Mouse (Mus musculus): ENCODE results near the gene Il5. TPM values are rescaled to one million over a fixed set of nuclear protein-coding genes. Genes with fewer than 3 reads are reported as not detected.
"Not testable (repeated sequence)": the region's sequence is repeated elsewhere in the genome, so short reads cannot be mapped to it uniquely, and the experiment has no call there.

The Il5 gene
- total RNA-seq, 2 experiments from 2014 or later, result not detected

DNA sequence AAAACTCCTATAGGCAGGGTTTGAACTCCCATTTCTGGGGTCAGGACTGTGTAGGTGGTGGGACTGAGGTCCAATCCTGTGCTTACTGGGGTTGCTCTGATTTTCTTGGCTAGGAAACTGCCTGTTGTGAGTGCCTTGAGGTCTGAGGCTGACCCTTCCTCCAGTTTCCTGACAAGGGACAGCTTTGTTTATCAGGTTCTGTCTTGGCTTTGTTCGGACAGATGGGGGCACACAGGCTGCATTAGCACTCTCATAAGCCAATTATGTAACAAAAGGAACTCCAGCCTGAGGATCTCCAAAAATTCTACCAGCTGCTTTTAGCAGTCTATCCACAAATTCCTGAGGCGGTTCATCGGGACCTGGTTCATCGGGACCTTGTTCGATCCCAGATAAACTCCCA is 21.8 kb downstream of the Il5 start:
- no peak for DNase-seq (ENCODE audit: low spot score in 2 of 2)

DNA sequence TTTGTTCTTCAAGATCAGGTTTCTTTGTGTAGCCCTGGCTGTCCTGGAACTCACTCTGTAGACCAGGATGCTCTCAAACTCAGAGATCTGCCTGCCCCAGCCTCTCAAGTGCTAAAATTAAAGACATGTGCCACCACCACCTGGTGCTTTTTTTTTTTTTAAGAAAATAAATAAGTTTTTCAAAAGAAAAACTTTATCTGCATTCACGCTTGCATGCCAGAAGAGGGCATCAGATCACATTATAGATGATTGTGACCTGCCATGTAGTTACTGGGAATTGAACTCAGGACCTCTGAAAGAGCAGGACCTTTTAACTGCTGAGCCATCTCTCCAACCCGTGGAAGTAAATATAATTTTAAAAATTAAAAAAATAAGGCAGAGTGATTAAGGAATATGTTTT is 24.7 kb downstream of the Il5 start:
- no peak for DNase-seq (ENCODE audit: low spot score in 2 of 2)

DNA sequence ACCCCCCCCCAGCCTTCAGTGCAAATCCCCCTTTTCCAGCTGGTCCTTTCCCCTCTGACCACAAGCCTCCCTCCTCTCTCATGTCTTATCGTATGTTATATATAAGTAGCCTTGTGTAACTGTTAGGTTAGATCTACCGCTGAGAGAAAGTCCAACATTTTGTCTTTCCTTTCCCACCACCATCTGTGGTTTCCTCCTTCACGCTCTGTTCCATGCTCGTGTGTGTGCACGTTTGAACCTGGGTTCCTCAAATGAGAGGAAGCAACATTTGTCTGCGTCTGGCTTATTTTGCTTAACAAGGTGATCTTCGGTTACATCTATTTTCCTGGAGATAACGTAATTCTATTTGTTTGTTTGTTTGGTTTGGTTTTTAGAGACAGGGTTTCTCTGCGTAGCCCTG is 27.4 kb downstream of the Il5 start:
- no peak for DNase-seq (ENCODE audit: low spot score in 2 of 2)

DNA sequence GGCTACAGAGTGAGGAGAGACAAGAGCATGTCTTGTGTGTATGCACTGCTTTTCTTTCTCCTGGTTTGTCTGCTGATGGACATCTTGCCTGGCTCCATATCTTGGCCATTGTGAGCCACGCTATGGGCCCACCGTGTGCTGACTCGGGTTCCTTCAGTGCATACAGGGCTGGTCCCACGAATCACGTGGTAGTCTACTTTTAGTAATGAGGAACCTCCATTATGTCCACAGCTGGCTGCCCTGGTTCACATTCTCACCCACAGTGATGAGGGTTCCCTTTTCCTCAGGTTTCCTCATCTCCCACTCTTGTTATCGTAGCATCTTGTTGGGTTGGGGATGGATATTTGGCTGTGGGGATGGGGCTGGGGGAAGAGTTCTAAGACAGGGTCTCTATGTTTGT is 28.0 kb downstream of the Il5 start:
- no peak for DNase-seq (ENCODE audit: low spot score in 2 of 2)

DNA sequence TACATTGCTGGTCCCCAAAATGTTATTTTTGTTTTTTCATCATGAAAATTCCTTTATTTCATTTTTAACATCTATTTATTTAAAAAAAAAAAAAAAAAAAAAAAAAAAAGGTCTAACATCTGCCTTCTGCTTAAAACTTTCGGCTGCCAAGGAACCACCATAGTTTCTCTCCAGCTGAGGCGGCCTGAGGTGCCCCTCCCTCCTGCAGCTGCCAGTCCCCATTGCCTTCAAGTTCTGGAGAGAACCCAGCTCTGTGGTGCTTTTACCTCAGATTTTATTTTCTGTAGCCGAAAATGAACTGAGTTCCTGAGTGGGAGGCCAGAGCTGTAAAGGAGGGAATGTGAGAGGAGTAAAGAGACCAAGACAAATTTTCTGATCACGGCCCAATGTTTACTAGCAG is 28.7 kb downstream of the Il5 start:
- no peak for DNase-seq (ENCODE audit: low spot score in 2 of 2)

DNA sequence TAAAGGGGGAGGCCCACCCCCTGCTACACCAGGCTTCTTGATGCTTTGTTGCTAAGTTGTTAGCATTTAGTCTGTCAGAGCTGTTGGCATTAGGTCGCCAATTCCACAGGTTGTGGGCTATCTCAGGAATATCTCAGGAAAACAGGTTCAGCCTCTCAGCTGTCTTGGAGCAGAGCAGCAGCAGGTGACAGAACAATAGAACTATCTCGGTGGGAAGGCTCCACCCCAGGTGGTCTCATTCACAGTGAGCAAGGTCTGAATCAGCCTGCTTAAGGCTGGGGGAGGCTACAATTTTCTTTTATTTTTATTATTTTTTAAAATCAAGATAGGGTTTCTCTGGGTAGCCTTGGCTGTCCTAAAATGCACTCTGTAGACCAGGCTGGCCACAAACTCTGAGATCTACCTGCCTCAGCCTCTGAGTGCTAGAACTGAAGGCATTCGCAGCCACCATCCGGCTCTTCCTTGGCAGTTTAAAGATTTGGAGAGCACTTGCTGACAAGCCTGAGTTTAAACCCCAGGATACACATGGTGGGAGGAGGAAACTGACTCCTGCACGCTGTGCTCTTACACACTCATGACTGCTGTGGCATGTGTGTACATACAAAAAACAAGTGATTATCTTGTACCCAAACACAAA is 29.2 kb downstream of the Il5 start:
- no peak for DNase-seq (ENCODE audit: low spot score in 2 of 2)

DNA sequence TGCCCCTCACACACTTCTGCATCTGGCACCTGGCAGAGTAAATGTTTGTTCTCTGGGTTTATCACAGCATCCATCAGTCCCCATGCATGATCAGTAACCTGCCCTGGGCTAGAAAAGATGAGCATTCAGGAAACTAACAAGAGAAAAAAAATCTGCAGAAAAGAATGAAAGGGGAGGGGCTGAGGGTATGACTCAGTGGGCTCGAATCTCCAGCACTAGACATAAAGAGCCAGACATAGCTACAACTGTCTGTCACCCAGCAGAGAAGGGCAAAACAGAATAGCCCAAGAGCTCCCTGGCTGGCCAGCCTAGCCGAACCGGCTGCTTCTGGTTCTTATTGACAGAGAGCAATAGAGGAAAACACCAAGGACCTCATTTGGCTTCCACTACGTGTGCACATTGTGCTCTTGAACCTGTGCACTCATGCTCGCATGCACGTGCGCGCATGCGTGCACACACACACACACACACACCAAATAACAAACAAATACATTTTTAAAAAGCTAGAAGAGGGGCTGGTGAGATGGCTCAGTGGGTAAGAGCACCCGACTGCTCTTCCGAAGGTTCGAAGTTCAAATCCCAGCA is 34.5 kb downstream of the Il5 start:
- no peak for DNase-seq (ENCODE audit: low spot score in 2 of 2)

DNA sequence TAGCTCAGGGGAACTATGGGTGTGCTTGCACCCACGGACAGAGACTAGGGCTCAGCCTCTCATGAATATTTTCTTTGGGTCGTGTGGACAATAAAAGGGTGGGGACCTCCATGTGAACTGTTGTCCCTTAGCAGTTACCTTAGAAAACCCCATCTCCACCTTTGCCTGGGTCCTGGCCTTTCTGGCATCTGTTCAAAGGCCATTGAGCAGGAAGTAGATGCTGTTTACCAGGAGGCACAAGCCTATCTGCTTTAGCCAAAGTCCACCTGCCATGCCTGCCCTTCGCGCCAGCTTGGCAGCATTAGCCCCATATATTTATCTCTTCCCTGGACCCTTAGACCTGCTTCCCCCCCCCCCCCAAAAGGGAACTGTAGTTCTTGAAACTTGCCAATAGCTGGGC is 37.0 kb downstream of the Il5 start:
- DNase-seq (ENCODE audit: low spot score in 2 of 2), result no peak

DNA sequence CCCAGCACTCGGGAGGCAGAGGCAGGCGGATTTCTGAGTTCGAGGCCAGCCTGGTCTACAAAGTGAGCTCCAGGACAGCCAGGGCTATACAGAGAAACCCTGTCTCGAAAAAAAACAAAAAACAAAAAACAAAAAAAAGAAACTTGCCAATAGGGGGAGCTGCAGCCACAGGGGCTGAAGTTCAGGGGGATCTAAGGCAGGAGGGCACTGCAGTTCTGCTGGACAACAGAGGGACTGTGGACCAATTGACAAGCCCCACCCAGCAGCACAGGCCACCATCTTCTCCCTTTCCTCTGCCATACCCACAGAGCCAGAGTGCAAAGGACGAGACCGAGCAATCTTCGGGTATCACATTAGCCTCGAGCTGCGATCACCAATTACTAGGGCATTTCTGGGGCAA is 37.4 kb downstream of the Il5 start:
- not testable (repeated sequence) for DNase-seq (ENCODE audit: low spot score in 2 of 2)

DNA sequence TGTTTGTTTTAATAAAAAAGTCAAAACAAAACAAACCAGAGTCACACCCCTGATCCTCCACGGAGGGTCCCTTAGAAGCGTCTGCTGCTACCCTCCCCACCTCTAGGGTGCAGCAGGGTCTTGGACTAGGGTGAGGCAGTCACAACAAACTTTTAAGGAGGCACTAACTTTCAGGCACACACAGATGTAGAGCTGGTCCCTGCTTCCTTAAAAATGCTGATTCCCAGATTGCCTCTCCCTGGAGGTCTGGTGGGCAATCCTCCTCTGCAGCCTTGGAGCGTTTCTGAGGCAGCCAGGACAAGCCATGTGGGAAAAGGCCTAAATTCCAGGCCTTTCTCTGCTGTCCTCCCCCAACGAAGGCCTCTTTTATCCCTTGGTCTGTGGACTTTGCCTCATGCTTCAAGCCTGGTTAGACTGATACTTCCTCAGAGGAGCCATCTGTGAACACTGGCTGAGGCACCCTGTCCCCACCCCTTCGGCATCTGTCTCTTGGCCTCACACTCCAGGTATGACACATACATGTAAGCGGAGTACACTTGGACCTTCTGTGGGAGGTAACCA is 38.3 kb downstream of the Il5 start:
- DNase-seq (ENCODE audit: low spot score in 2 of 2), result no peak

DNA sequence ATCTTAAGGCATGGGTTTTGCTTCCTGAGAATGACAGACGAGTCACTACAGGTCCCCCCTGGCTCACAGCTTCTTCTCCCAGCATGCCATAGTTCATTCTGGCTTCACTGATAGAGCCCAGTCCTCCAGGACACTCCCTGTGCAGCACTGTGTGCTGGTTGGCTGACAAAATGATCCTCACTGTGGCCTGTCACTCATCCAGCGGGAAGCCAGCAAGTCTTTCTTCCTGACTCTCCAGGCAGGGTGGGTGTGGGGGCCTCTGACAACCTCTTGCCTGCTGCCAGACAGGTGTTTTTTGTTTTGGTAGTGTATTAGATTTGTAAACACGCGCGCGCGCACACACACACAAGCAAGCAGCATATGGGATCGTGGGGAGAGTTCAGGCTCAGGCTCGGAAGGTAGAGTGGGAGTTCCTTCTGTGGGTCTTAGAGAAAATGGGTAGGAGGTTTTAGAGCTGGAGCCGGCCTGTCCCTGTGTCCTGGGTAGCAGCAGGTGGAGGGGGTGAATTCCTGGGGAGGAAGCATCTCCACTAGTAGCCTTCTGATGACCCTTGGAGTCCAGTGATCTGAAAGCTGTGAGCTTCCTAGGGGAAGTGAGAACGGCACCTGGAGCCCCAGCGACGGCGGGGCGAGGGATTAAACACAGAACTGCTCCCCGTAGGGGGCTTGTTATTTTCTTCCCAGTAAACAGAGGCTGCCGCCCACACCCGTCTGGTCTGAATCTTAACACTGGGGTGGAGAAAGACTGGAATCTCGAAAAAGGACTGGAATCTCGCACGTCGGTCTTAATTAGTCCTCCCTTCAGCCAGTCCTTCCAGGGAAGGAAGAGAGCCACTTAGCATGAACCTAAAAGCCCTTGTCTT is 39.2 kb downstream of the Il5 start:
- DNase-seq (ENCODE audit: low spot score in 2 of 2), result no peak

DNA sequence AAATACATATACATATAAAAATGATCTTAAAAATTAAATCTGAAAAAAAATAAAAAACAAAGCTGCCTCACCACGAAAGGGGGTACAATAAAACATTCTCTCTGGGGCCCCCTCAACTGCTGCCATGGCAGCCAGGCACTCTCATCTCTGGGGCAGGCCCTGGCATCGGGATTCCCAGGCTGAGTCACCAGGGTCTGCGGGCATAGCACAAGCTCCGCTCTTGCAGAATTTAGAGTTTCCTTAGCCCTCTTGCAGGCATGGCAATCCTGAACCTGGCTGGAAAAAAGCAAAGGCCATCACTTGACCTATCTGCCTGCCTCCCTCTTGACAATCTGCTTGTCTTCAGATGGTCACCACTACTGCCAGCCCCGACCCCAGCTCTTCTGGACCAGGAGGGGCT is 40.7 kb downstream of the Il5 start:
- DNase-seq (ENCODE audit: low spot score in 2 of 2), result no peak

DNA sequence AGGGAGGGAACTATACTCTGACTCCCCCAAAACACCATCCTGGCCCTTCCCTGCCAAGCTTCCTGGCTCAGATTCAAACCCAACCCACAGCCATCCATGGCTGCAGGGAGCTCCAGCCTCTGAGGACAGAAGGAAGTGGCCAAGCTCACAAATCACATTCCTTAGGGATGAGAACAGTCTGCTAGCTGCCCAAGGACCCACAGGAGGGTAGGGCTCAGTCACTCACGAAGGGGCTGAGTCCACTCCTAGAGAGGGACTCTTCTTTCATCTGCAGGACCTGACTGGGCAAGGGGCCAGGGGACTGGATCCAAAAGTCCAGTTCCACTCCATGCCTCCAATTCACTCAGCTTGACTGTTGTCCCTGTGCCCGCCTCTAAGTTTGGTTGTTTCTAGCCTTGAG is 41.2 kb downstream of the Il5 start:
- peak in 1 of 2 experiments; percentile 36 for DNase-seq (ENCODE audit: low spot score in 2 of 2)

DNA sequence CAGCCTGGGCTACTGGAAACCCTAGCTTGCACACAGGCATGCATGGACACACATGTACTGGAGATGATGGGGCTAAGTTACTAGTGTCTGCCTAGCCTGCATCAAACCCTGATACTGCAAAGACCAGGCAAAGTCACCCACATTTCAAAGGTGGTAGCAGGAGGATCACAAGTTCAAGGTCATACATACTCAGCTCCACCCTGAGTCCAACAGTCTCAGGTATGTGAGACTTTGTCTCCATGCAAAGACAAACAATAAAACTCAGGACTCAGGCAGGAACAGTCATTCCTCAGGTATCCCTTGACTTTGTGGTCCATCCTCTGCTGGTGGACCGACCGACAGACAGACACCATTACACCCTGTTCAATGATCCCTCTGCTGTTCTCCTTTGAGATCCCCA is 41.8 kb downstream of the Il5 start:
- no peak for DNase-seq (ENCODE audit: low spot score in 2 of 2)

DNA sequence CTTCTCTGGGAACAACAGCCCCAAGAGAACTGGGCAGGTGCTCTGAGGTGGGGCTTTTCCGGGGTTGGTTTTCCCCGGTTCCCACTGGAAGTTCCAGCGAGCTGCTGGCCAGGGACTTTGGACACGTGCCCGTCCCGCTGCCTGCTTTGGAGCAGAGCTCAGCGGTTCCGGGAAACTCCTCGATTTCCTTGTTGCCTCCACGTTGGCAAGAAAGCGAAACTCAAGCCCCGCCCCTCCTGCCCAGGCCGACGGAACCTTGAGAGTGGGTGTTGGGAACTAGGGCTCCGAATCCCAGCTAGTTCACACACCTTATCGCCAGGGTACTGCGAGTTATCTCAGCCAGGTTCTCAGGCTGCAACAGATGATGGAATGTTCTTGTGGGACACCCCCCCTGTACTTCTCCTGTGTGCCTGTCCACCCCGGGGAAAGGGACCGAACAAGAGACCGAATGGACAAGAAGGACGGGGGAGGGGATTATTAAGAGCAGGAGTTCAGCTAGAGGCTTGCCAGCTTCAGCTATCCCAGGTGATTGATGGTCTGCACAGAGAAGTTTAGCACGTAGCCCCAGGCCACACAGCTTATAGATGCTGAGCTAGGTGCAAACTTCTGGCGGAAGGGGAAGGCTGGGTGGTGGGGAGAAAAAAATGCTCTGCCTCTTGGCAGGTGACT is 42.4 kb downstream of the Il5 start:
- DNase-seq (ENCODE audit: low spot score in 2 of 2), result peak in 1 of 2 experiments; percentile 40

DNA sequence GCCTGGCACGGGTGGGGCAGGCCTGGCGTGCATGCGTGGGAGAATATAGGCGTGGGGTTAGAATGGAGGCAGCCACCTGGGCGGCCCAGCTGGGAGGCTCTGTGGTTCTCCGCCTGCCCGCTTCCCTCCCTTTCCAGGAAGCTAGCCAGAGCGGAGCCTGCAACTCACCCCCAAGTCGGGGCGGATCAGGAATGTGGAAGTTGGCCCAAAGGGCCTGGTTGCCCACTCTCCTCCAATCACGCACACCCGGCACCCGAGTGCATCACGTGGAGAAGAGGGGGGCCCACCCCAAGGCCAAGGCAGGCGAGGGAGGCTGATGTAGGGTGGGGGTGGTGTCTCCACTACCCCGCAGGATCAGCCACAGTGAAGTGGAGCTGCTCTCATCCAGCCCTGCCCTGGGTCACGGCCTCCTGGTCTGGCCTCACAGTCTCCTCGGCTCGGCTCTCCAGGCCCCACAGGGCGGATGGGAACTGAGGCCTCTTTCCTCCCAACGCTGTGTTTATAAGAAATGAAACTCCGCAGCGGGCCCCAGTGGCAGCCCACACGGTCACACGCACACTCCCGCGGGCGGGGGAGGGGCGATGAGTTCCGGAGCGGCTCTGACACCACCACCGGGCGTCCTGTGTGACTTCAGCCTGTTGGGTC is 43.0 kb downstream of the Il5 start:
- DNase-seq (ENCODE audit: low spot score in 2 of 2), result peak; percentile 75 to 77

DNA sequence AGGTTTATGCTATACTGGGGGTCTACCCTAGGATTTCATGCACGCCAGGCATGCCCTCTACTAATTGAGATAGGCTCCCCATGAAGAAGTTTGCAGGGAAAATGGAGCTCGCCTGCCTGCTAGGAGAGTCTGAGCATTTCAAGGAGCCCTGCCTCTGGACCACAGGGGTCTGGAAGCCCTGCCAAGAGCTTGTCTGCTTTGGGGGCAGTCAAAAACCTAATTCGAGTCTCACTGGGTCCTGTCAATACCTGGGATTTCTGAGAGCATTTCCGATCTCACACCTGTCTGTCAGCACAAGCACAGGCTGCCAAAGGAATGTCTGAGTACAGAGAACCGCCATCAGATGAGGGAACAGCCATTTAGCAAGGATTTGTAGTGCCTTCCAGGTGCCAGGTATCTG is 44.0 kb downstream of the Il5 start:
- DNase-seq (ENCODE audit: low spot score in 2 of 2), result no peak

DNA sequence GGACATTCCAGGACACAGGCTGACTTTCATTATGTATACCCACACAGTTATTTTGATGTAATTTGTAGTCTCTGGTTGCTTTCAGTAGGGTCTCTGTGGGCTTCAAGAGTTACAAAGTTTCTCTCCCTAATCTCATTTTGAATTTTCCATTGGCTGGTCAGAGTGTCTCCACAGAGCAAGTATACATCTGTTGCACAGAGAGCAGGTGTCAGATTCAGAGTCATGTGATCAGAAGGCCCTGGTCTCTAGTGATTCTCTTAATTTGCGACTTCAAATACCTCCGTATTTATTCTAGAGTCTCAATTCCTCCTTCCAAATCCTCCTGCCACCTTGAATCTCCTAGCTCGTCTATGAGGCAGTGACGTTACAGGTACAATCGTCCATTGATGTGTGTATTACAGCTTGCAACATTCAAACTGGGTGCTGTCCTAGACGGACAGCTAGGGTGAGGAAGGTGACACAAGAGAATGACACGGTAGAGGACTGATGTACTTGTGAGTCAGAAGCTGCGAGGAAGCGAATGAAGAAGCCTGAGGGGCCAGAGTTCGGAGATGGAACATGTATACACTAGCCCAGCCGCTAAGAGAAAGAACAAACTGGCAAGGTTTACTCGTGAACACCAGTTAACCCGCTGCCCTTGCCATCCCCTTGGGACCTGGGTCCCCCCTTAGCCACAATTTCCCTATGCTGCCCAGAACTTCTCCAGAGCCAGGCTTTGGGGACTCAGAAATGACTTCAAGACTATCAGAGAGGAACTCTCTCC is 48.0 kb downstream of the Il5 start:
- no peak for DNase-seq (ENCODE audit: low spot score in 2 of 2)

DNA sequence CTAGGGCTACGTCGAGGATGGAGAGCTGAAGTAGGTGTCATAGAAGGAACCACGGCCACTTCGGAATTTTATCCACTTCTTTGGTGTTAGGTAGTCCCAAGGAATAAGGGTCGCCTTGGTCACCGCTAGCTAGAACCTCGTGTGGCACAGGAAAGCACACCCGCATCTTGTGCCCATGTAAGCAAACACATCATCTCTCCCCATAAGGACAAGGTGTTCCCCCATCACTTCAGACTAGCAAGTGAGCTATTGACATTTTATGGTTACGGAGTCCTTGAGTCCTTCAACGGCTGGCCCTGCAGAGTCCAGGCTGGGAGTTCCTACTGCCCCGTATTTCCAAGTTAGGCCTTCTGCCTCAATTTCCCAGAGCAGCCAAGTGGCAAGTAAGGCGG is 48.6 kb downstream of the Il5 start:
- no peak for DNase-seq (ENCODE audit: low spot score in 2 of 2)

DNA sequence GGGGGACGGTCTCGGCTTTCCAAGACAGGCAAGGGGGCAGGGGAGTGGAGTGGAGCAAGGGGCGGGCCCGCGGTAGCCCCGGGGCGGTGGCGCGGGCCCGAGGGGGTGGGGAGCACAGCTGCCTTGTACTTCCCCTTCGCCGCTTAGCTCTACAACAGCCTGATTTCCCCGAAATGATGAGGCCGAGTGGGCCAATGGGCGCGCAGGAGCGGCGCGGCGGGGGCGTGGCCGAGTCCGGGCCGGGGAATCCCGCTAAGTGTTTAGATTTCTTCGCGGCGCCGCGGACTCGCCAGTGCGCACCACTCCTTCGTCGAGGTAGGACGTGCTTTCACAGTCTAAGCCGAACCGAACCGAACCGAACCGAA is 49.1 kb downstream of the Il5 start, which contains the start of gene Irf1:
Irf1 (plus strand) TSS at position 255 of the 365 bp plus-strand sequence.
- DNase-seq (ENCODE audit: low spot score in 2 of 2), result peak; percentile 80 to 89

Data from layer of hippocampus, postnatal 14 days (tissue).